Mouse (Mus musculus): Measurements from ENCODE around the gene Cyp39a1. TPM values are rescaled to one million over a fixed set of nuclear protein-coding genes. Genes with fewer than 3 reads are reported as not detected.

Cyp39a1 gene
- 1 to 10 TPM; 5.8 to 7.0 TPM for total RNA-seq (2023)

DNA sequence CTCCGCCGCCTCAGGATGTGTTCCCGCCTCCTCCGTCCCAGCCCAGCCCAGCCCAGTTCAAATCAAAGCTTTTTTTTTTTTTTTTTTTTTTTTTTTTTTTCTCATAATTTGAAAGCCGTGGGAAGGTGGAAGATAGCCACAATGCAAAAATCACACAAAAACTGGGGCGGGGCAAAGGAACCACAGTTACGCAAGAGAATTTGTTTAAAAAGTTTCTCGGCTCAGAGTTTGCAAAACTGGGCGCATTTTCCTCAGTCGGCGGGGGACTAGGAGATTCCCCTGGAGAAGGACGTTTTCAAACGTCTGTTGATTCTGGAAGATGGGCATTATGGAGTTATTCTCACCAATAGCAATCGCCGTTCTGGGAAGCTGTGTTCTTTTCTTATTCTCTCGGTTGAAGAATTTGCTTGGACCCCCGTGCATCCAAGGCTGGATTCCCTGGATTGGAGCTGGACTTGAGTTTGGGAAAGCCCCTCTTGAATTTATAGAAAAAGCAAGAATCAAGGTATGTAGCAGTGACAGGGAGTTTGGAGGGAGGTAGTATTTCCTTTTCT is at the start of gene Cyp39a1:
Gene Cyp39a1, plus strand, starts transcription at position 136 of the 554 bp plus-strand sequence.

DNA sequence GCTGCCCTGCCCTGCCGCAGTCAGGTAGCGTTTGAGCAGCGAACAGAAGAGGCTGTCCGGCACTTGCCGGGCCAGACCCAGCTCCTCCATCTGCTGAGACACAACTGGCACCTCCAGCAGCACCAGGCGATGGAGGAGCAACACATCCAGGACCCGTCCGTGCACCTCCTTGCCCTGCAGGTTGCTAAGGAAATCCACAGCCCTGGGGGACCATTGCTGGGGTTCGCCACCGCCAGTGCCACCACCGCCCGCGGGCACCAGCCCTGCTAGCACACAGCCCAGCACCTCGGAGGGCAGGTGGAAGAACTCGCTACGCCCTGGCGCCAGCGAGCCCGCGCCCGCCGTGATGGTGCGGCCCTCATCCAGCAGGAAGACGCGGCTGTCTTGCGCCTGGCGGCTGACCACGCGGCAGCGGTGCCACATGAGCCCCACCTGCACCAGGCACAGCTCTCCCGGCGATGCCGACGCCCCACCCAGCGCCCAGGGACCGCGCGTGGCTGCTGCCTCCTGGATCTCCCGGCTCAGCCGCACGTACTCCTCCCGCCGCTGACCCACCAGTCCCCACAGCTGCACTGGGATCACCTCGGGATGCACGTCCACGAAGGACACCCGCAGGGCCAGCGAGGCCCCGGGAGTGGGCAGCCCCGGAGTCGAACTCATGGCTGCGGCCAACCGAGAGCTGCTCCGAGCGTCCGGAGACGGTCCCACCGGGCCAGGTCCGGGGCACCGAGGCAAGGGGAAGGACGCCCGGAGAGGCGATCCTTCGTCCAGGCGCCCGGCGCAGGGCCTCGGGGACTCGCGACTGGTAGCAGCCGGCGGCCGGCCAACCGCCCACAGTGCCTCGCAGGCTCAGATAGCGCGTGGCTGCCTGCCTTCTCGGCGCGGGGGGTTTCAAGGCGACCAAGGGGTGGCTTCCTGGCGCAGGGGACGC is 37.5 kb upstream of the Cyp39a1 start, which contains the start of gene Tdrd6:
Gene Tdrd6, minus strand, starts transcription at position 804 of the 931 bp plus-strand sequence.

GRCm38 (mm10) chr17:43666576-43667289 is 492 bp upstream of the Cyp39a1 start, which contains the start of gene Slc25a27:
TSS of gene Slc25a27 (minus strand) at chr17:43667214.

Other genes starting within 250 kb of the Cyp39a1 start
- gene Mep1a, start 164.6 kb upstream of the Cyp39a1 start, total RNA-seq (2023) = not detected
- gene Ankrd66, start 123.8 kb upstream of the Cyp39a1 start, total RNA-seq (2023) = 1 to 10 TPM in 1 of 2 experiments, under 1 TPM in 1; 0.44 to 1.0 TPM
- 100 to 1,000 TPM in 1 of 2 experiments, 10 to 100 TPM in 1; 82.2 to 102 TPM for gene Pla2g7, start 99.3 kb upstream of the Cyp39a1 start, total RNA-seq (2023)
- not detected for gene Tdrd6, start 37.1 kb upstream of the Cyp39a1 start, total RNA-seq (2023)
- gene Slc25a27, start 211 bp upstream of the Cyp39a1 start, total RNA-seq (2023) = 1 to 10 TPM; 2.4 to 4.2 TPM
- gene Rcan2, start 133.9 kb downstream of the Cyp39a1 start, total RNA-seq (2023) = under 1 TPM; 0.15 to 0.48 TPM

Data from neutrophil, adult 83 days (primary cell).